Mouse (Mus musculus) c-Kit-positive CD71-positive TER-119-negative erythroid progenitor cells, embryonic 14.5 days (primary cell): Measurements from ENCODE around the gene Gm5148.

Experiments
- DNase-seq: peaks from one replicate; pipeline ENCODE4 v3.0.0-alpha.2; 2013; ENCODE audit warnings: low read depth

Gm5148 gene

GRCm38 (mm10) chr3:37692945-37693344 is 31.3 kb downstream of the Gm5148 start:
- no peak for DNase-seq

GRCm38 (mm10) chr3:37687158-37687980 is 36.9 kb downstream of the Gm5148 start:
- DNase-seq = no peak

- DNase-seq = no peak
These were observed 37.5 kb downstream of the Gm5148 start for GRCm38 (mm10) chr3:37686751-37687150.

DNA sequence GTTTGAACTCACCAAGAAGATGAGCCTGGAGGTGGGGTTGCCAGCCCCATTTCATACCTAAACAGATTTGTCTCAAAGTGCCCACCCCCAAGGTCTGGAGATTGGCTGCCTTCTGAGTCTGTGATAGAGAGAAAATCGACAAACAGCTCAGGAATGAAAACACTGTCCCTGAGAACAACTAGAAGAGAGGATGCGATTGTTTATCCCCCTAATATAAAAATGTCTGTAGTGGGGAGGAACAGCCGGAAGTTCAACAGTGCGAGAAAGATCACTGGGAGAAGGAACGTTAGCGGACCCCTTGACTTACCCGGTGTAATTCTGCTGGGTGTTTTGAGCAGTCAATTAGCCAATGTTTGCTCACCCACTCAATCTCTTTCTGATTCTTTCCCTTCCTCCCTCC is 38.1 kb downstream of the Gm5148 start:
- no peak for DNase-seq

DNA sequence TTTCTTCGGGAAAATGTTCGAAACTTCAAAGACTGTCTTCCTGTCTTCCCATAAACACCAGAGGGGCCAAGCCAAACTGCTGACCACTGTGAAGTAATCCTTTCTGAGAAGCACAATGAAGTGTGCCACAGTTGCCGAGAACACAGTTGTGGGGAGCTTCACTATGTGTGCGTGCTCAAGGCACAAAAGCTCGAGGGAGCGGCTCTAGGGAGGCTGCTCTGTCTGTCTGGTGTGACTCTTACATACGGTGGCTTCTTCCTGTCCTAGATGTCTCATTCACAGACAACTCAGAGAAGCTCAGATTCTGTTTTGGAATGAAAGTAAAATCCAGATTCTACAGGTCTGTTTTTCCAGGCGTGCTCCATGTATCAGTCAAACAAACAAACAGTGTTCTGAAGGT is 48.0 kb downstream of the Gm5148 start:
- DNase-seq = no peak

DNA sequence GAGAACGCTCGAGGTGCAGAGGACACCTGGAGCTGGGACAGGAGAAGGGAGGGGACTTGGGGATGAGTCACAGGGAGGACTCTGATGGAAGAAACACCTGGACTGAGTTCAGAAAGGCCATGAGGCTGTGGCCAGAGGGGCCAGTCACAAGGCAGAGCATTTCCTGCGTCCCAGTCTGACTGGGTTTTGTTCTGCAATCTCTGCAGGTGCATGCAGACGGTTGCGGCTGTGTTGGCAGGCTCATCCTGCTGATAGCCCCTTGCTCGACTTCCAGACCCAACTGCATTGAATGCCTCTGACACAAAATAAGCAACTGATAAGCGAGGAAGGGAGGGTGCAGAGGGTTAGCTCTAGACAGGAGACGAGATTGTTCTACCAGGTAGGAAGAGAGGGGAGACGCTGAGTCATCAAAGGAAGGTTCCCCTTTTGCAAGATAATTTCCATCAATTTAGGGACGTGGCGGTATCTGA is 49.2 kb downstream of the Gm5148 start:
- no peak for DNase-seq

GRCm38 (mm10) chr3:37673513-37674261 is 50.6 kb downstream of the Gm5148 start:
- no peak for DNase-seq

GRCm38 (mm10) chr3:37672266-37673040 is 51.8 kb downstream of the Gm5148 start:
- no peak for DNase-seq

- DNase-seq = no peak
These were observed 55.2 kb downstream of the Gm5148 start for GRCm38 (mm10) chr3:37669100-37669499.

DNA sequence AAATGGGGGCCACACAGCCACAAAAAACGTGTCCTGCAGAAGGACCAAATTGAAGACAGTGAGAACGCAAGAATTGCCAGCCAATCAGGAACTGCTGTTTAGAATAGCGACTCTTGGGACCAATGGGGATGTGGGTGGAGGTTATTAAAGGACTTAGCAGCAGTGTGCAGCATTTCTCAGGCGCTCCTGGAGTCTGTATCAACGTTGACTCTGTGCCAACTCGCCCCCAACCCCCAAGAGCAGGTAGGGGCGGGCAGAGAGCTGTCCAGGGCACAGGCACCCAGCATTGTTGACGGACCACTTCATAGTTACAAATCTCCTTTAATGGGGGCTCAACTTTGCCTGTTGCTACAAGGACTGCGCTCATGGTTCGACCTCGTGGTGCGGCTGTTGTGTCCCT is 55.6 kb downstream of the Gm5148 start:
- no peak for DNase-seq

GRCm38 (mm10) chr3:37667736-37668135 is 56.6 kb downstream of the Gm5148 start:
- DNase-seq = no peak

GRCm38 (mm10) chr3:37667119-37667467 is 57.2 kb downstream of the Gm5148 start:
- no peak for DNase-seq

DNA sequence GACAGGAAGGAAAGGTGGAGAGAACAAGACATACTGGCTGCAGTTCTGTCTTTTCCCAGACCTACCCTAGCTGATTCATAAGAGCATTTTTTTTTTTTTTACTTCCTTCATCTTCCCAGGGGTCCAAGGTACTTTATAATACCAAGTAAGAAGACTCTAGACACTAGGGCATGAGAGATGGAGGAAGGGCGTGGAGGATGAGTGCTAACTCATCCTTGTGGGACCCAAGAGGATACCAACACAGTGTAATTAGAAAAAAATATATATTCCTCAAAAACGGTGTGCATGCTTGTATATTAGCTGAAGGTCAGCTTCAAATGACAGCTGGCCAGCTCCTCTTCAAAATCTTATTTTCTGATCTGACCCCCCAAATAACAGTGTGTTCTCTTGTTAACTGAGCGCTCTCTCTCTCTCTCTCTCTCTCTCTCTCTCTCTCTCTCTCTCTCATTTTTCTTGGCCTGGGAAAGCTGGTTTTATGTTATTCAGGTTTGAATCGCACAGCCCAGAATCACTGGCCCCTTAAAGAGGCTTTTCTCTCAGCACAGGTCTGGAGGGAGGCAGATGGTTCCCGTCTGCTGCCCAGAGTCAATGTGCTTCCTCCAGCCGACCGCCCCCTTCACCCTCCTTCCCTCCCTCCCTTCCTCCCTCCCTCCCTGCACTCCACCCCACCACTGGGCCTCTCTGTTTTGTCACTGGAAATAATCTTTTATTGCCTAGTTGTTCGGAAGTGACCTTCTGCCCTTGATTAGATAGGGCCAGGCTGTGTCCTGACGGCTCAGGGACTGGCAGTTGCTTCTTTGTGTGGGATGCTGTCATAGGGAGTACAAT is 57.8 kb downstream of the Gm5148 start:
- no peak for DNase-seq
